Mouse (Mus musculus) brain, embryonic 14.5 days (tissue): ENCODE data around the gene Emp3.

ENCODE experiments used
- CTCF ChIP-seq: fragments of 200-500 bp; IDR thresholded peaks from 2 replicates; pipeline ENCODE4 v1.5.1; 2012; ENCODE audit warnings: inconsistent platforms, mild to moderate bottlenecking, moderate library complexity, borderline replicate concordance; ENCODE audit not compliant: insufficient read depth, insufficient read length; ENCODE audit errors: extremely low read depth
- POLR2A ChIP-seq: fragments of 200-500 bp; IDR thresholded peaks from 2 replicates; pipeline ENCODE4 v1.6.1; 2012; ENCODE audit warnings: mild to moderate bottlenecking, inconsistent platforms, borderline replicate concordance; ENCODE audit not compliant: poor library complexity, insufficient read depth, insufficient read length, severe bottlenecking; ENCODE audit errors: extremely low read depth

DNA sequence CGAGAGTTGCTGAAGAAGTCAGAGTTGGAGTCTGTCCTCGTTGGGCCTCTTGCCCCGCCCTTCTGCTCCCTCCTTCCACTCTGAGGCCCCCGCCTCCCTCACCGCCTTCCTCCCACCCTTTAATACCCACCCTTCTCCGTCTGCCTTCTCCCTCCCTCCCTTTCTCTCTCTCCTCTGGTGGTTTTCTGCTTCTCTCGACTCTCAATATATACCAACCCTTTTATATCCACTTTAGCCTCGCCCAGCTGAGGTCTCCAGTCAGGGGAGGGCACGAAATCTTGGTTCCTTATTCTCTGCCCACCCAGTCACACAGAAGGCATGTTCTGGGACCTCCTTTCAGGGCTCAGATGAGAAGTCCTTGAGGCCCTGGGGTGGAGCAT is at the start of gene Emp3:
- TF ChIP-seq CTCF (no peak), POLR2A (no peak)
